Mouse (Mus musculus): ENCODE results near the gene Pank4.

DNA sequence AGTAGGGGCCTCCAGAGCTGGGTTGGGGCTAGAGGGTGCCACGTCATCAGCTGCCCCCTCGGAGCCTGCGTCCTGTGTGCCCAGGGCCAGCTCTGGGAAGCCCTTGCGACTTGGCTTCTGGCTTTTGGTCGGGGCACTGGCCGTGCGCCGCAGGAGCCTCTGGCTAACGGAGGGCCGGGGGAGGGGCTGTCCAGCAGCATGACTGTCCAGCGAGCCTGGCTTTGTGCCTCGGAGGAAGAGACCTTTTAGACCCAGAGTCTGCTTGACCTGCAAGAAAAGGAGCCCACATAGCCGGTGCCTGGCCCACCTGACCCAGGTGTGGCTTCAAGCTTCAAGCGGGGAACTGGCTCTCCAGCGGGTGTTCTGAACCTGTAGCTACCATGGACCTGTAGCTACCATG is 22.8 kb downstream of the Pank4 start:
- TF ChIP-seq POLR2A (IDR thresholded peaks at IDR 0.05; ENCODE audit: low read depth, low read length): no peak
- no peak for TF ChIP-seq CTCF (conservative IDR thresholded peaks at IDR 0.05; ENCODE audit: insufficient read depth, insufficient read length, low read depth, low read length)
